Comparison of ENCODE assay signal across 8 mouse cellular contexts in genomic region chr16:16213761-16214305, GRCm38 (mm10). TPM values are rescaled to one million over a fixed set of nuclear protein-coding genes. Genes with fewer than 3 reads are reported as not detected.
DNase-seq lines count a peak whose midpoint lies in the region; ATAC-seq and TF ChIP-seq lines count a peak whose summit lies in the region.

No protein-coding gene starts in this region.

- peak overlapping the region; percentile 89 for H3K4me3 ChIP-seq in heart, embryonic 10.5 days
- peak overlapping the region; percentile 50 to 70; a peak in 3 of 4 replicates for H3K4me3 ChIP-seq in MEL (ENCODE audit: control insufficient read depth in 1 of 2, insufficient read depth in 1 of 2, low read depth in 2 of 2, low read length in 2 of 2)
- peak overlapping the region; percentile 83 for H3K4me3 ChIP-seq in hindbrain, embryonic 15.5 days
- H3K4me3 ChIP-seq in liver, embryonic 13.5 days (replicated peaks), result peak overlapping the region; percentile 69

- TF ChIP-seq RAD21 in MEL (IDR thresholded peaks at IDR 0.05; ENCODE audit: low read depth, low read length), result no peak

- H3K27ac ChIP-seq in heart, embryonic 10.5 days, result peak overlapping the region; percentile 93
- no peak overlapping the region for H3K27ac ChIP-seq in MEL (ENCODE audit: control insufficient read depth, low read depth, low read length)
- no peak overlapping the region for H3K27ac ChIP-seq in hindbrain, embryonic 15.5 days (replicated peaks)
- H3K27ac ChIP-seq in liver, embryonic 13.5 days, result no peak overlapping the region

- H3K9me3 ChIP-seq in heart, embryonic 10.5 days, result no peaks in the 10 kb centered on the region
- H3K9me3 ChIP-seq in MEL (replicated peaks; ENCODE audit: insufficient read depth, low read length), result no peaks in the 10 kb centered on the region
- no peaks in the 10 kb centered on the region for H3K9me3 ChIP-seq in hindbrain, embryonic 15.5 days
- H3K9me3 ChIP-seq in liver, embryonic 13.5 days (replicated peaks), result no peaks in the 10 kb centered on the region

- TF ChIP-seq EP300 in MEL (IDR thresholded peaks at IDR 0.05; ENCODE audit: low read depth in 1 of 2, low read length in 2 of 2), result no peak

- no peaks in the 10 kb centered on the region for H3K79me2 ChIP-seq in MEL (ENCODE audit: control insufficient read depth, insufficient read depth, low read length, poor library complexity)

- peaks cover 27% of the 10 kb centered on the region for H3K4me1 ChIP-seq in heart, embryonic 10.5 days
- peaks cover 0 to 11% of the 10 kb centered on the region in 2 experiments; a peak in 2 of 4 replicates for H3K4me1 ChIP-seq in MEL (ENCODE audit: control insufficient read depth in 1 of 2, insufficient read depth in 2 of 2, low read length in 2 of 2)
- peaks cover 5% of the 10 kb centered on the region; the same call in 1 of the 2 replicates for H3K4me1 ChIP-seq in hindbrain, embryonic 15.5 days (replicated peaks)
- peaks cover 18% of the 10 kb centered on the region for H3K4me1 ChIP-seq in liver, embryonic 13.5 days (replicated peaks)

- intact Hi-C loops in heart, postnatal 25 days (cut with DNase I), result loop anchor here (2.0 kb wide), 1 partner anchor 41 kb away; no protein-coding TSS in a partner anchor
- intact Hi-C loops in left cerebral cortex, postnatal 14 days (cut with DNase I), result no loop called here

- H3K4me2 ChIP-seq in hindbrain, embryonic 15.5 days, result peak overlapping the region; percentile 100
- peak overlapping the region; percentile 92 for H3K4me2 ChIP-seq in liver, embryonic 13.5 days

- no peak for TF ChIP-seq POLR2A in MEL (IDR thresholded peaks at IDR 0.05; ENCODE audit: control insufficient read depth in 1 of 2, insufficient read depth in 1 of 2, low read depth in 1 of 2, low read length in 2 of 2, poor library complexity in 1 of 2)

- H3K9ac ChIP-seq in MEL (ENCODE audit: control insufficient read depth, low read depth, low read length, poor library complexity, severe bottlenecking), result no peak overlapping the region; the same call in 1 of the 2 replicates
- peak overlapping the region; percentile 59; the same call in 1 of the 2 replicates for H3K9ac ChIP-seq in hindbrain, embryonic 15.5 days
- H3K9ac ChIP-seq in liver, embryonic 13.5 days, result peak overlapping the region; percentile 72

- H3K36me3 ChIP-seq in heart, embryonic 10.5 days, result no peaks in the 10 kb centered on the region
- no peaks in the 10 kb centered on the region; a peak in 1 of 4 replicates for H3K36me3 ChIP-seq in MEL (ENCODE audit: control insufficient read depth in 1 of 2, insufficient read depth in 2 of 2, low read length in 2 of 2)
- H3K36me3 ChIP-seq in hindbrain, embryonic 15.5 days, result no peaks in the 10 kb centered on the region
- H3K36me3 ChIP-seq in liver, embryonic 13.5 days, result no peaks in the 10 kb centered on the region

- no peak for DNase-seq in heart, embryonic 10.5 days (ENCODE audit: low spot score)
- no peak for DNase-seq in heart, postnatal 25 days (ENCODE audit: low spot score)
- DNase-seq in MEL (ENCODE audit: low read depth, low spot score), result no peak
- DNase-seq in liver, embryonic 13.5 days, result no peak
- no peak for DNase-seq in right cerebral cortex, postnatal 14 days
- DNase-seq in left cerebral cortex, postnatal 14 days (ENCODE audit: low spot score in 2 of 2), result no peak

- 2% methylated on average over 17 of the region's 17 CpGs for WGBS in heart, embryonic 10.5 days
- 3% methylated on average over 17 of the region's 17 CpGs for WGBS in hindbrain, embryonic 15.5 days
- WGBS in liver, embryonic 13.5 days (ENCODE audit: insufficient replicate concordance), result 2% methylated on average over 17 of the region's 17 CpGs

- ATAC-seq in hindbrain, embryonic 15.5 days (ENCODE audit: low FRiP score, low read depth), result no peak
- ATAC-seq in liver, embryonic 13.5 days (ENCODE audit: low read depth), result no peak
- no peak for ATAC-seq in monocyte, adult 5-6 weeks (replicated peaks; ENCODE audit: insufficient number of reproducible peaks, low FRiP score, low TSS enrichment, poor library complexity, severe bottlenecking)

- no peaks in the 10 kb centered on the region for H3K27me3 ChIP-seq in heart, embryonic 10.5 days (ENCODE audit: insufficient read depth, poor library complexity, severe bottlenecking)
- no peaks in the 10 kb centered on the region for H3K27me3 ChIP-seq in MEL (ENCODE audit: control insufficient read depth in 1 of 2, insufficient read depth in 2 of 2, low read length in 2 of 2)
- H3K27me3 ChIP-seq in hindbrain, embryonic 15.5 days, result peaks cover 21% of the 10 kb centered on the region
- H3K27me3 ChIP-seq in liver, embryonic 13.5 days, result peaks cover 37% of the 10 kb centered on the region

- TF ChIP-seq CTCF in MEL (IDR thresholded peaks at IDR 0.05 in 2 of 3, conservative IDR thresholded peaks at IDR 0.05 in 1 of 3; ENCODE audit: control insufficient read depth in 1 of 3, insufficient read depth in 1 of 3, low read depth in 2 of 3, low read length in 3 of 3, poor library complexity in 1 of 3, severe bottlenecking in 1 of 3), result no peak

TF ChIP-seq in MEL, 35 proteins besides CTCF, POLR2A, EP300 and RAD21:
- TF ChIP-seq GABPA (IDR thresholded peaks at IDR 0.05; ENCODE audit: low read depth, low read length), result no peak
- TF ChIP-seq RCOR1 (IDR thresholded peaks at IDR 0.05; ENCODE audit: low read depth, low read length), result no peak
- TF ChIP-seq CHD2 (IDR thresholded peaks at IDR 0.05; ENCODE audit: low read length), result no peak
- TF ChIP-seq TCF12 (IDR thresholded peaks at IDR 0.05; ENCODE audit: low read depth, low read length), result no peak
- TF ChIP-seq MXI1 (IDR thresholded peaks at IDR 0.05; ENCODE audit: low read depth, low read length), result no peak
- TF ChIP-seq USF1 (IDR thresholded peaks at IDR 0.05; ENCODE audit: low read depth, low read length), result no peak
- TF ChIP-seq UBTF (IDR thresholded peaks at IDR 0.05; ENCODE audit: borderline replicate concordance, insufficient read depth, low read depth, low read length), result no peak
TF ChIP-seq in MEL: peak in this region for 0.

RNA-seq across cellular contexts. Expression of gene Pkp2, which starts 0.7 kb away (rescaled TPM):
- polyA plus RNA-seq in heart, embryonic 10.5 days (2016; fragmentation: Nextera tagmentation; extraction: Ambion mirVana), result 66.8 and 109 TPM in 2 replicates
- 100 to 1,000 TPM; 137 to 142 TPM for total RNA-seq in heart, postnatal 25 days (2021)
- 0.54 and 0.72 TPM in 2 replicates for total RNA-seq in MEL (2012; rRNA removed)
- 1 to 10 TPM in 1 of 2 experiments, not detected in 1; 2.2 TPM for polyA plus RNA-seq in MEL (2012; ENCODE audit: insufficient read depth in 1 of 2, insufficient read length in 2 of 2, low read depth in 1 of 2, low replicate concordance in 2 of 2, missing spikeins in 1 of 2)
- 1.0 and 1.2 TPM in 2 replicates for polyA plus RNA-seq in hindbrain, embryonic 15.5 days (2015; fragmentation: Nextera tagmentation; extraction: Ambion mirVana)
- 4.9 and 6.3 TPM in 2 replicates for polyA plus RNA-seq in liver, embryonic 13.5 days (2015; fragmentation: Nextera tagmentation; extraction: Ambion mirVana)
- 0.97 to 1.7 TPM in 2 of 3 replicates, not detected in the other for total RNA-seq in monocyte, adult 5-6 weeks (2017)
- 1 to 10 TPM; 3.3 to 4.8 TPM for total RNA-seq in left cerebral cortex, postnatal 14 days (2021)

Comparison
In these comparisons a context has a peak if more than half of its experiments do, and no peak if none do; other contexts are left out.
1. RNA of gene Pkp2, which starts 0.7 kb away (total RNA-seq): 137 to 142 TPM in heart, postnatal 25 days; 3.3 to 4.8 TPM in left cerebral cortex, postnatal 14 days, 0.97 to 1.7 TPM in monocyte, adult 5-6 weeks and 0.54 to 0.72 TPM in MEL; every median in the first group is over 10 times any median in the second.
2. Peak in every context shown above with its lines, with median percentiles within 50 percentile points of each other: H3K4me3 ChIP-seq.